Mouse (Mus musculus): Measurements from ENCODE around the gene Cd28.

DNA sequence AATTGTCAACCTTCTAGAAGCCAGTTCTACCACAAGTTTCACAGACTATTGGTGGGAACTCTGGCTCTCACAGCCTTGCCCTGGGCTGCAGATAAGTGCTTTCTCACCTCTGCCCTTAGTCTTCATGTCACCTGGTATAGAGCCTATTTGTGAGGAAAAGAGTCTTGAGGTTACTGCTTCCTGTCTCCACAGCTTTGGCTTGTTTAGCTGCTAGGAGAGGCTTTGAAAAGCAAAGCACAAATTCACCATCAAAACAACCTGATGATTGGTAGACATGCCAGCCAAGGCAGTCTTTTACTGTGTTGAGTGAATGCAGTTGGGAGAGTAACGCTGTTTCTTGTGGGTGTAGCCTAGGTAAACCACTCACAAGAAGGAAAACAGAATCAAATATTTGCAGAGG lies 41.6 kb downstream of the Cd28 start:
- TF ChIP-seq CTCF (IDR thresholded peaks at IDR 0.05; ENCODE audit: control insufficient read depth, insufficient read depth, insufficient replicate concordance, low read depth, low read length) (no peak), POLR2A (IDR thresholded peaks at IDR 0.05; ENCODE audit: control insufficient read depth, low read depth, low read length) (no peak)

Measured in testis, adult 2 months (tissue).